Mouse (Mus musculus) stomach, embryonic 15.5 days (tissue): Measurements from ENCODE around the gene Epha2. TPM values are rescaled to one million over a fixed set of nuclear protein-coding genes. Genes with fewer than 3 reads are reported as not detected.

Source experiments
- ATAC-seq: fragments of 200-750 bp; cut with Nextera tagmentation; 2 replicates; pipeline ENCODE4 v1.8.0; 2017; ENCODE audit warnings: low read depth, moderate number of reproducible peaks, moderate TSS enrichment; ENCODE audit not compliant: insufficient read depth, low FRiP score
- H3K27ac ChIP-seq: fragments of 300-500 bp; sonication (generic); 2 replicates; pipeline ENCODE4 v1.5.1; 2015; ENCODE audit warnings: mild to moderate bottlenecking, inconsistent platforms
- H3K27me3 ChIP-seq: fragments of 300-500 bp; sonication (generic); replicated peaks from 2 replicates; pipeline ENCODE4 v1.6.1; 2015; ENCODE audit warnings: inconsistent platforms
- H3K36me3 ChIP-seq: fragments of 300-500 bp; sonication (generic); 2 replicates; pipeline ENCODE4 v1.6.1; 2015; ENCODE audit warnings: inconsistent platforms
- H3K4me1 ChIP-seq: fragments of 300-500 bp; sonication (generic); 2 replicates; pipeline ENCODE4 v1.6.1; 2015; ENCODE audit warnings: inconsistent platforms
- H3K4me2 ChIP-seq: fragments of 300-500 bp; sonication (generic); 2 replicates; pipeline ENCODE4 v1.6.1; 2015; ENCODE audit warnings: mild to moderate bottlenecking, inconsistent platforms
- H3K4me3 ChIP-seq: fragments of 300-500 bp; sonication (generic); replicated peaks from 2 replicates; pipeline ENCODE4 v1.5.1; 2015; ENCODE audit warnings: inconsistent platforms
- H3K9ac ChIP-seq: fragments of 300-500 bp; sonication (generic); 2 replicates; pipeline ENCODE4 v1.6.1; 2015; ENCODE audit warnings: inconsistent platforms
- H3K9me3 ChIP-seq: fragments of 300-500 bp; sonication (generic); 2 replicates; pipeline ENCODE4 v1.6.1; 2016; ENCODE audit warnings: inconsistent platforms
- WGBS: fragments of 180-500 bp; shearing (Covaris S2); methylation state at CpG from one replicate; pipeline ENCODE4 v1.1.7; 2015; 5-methylcytosine and 5-hydroxymethylcytosine counted together
- polyA plus RNA-seq: library from polyadenylated mRNA; unstranded; fragments of >200 nt; fragmentation: Nextera tagmentation; extraction: Ambion mirVana; gene quantifications from 2 replicates; pipeline ENCODE4 v1.2.1, GENCODE M21; 2015

Epha2 gene
- polyA plus RNA-seq, 1 experiment from 2014 or later, result 7.3 TPM

DNA sequence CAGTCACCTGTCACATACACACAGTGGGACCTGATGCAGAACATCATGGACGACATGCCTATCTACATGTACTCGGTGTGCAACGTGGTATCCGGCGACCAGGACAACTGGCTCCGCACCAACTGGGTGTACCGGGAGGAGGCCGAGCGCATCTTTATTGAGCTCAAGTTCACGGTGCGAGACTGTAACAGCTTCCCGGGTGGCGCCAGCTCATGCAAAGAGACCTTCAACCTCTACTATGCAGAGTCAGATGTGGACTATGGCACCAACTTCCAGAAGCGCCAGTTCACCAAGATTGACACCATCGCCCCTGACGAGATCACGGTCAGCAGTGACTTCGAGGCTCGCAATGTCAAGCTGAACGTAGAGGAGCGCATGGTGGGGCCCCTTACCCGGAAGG lies 7.3 kb downstream of the Epha2 start:
- H3K27me3 ChIP-seq, result no peaks in the 10 kb centered on the region
- no peak overlapping the region for H3K4me3 ChIP-seq
- H3K9me3 ChIP-seq, result no peaks in the 10 kb centered on the region
- no peak overlapping the region for H3K4me2 ChIP-seq
- H3K27ac ChIP-seq, result no peak overlapping the region
- H3K36me3 ChIP-seq, result 0 out of 2 replicates have a peak, but pooled peaks cover 7% of the 10 kb centered on the region
- no peak overlapping the region for H3K9ac ChIP-seq
- ATAC-seq, result no peak
- WGBS, result 92% methylated on average over 22 of the region's 22 CpGs
- peaks cover 52% of the 10 kb centered on the region for H3K4me1 ChIP-seq

- no peak for ATAC-seq
- Histone ChIP-seq H3K4me2 (0 out of 2 replicates have a peak overlapping the region, but pooled peaks have one; percentile 14), H3K36me3 (0 out of 2 replicates have a peak, but pooled peaks cover 7% of the 10 kb centered on the region), H3K4me1 (peaks cover 54% of the 10 kb centered on the region), H3K9ac (no peak overlapping the region), H3K27ac (peak overlapping the region; percentile 72), H3K4me3 (no peak overlapping the region), H3K9me3 (no peaks in the 10 kb centered on the region), H3K27me3 (no peaks in the 10 kb centered on the region)
- 91% methylated on average over 34 of the region's 34 CpGs for WGBS
Observed at GRCm38 (mm10) chr4:141308857-141309772, 8.1 kb downstream of the Epha2 start.

DNA sequence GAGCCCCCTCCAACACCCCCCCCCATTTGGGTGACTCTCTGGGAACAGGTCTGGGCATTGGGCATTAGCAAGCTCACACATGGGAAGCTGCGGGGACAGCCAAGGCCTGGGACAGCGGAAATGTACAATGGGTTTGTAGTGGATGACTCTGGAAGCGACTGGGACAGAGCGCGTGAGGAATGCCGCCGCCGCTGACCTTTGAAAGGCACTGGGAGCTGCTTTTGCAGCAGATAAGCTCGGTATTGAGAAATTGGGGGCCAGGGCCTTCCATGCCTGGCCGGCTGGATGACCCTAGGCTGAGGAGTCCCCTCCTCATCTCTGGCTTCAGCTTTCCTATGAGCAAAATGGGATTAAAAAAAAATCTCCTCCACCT lies 8.7 kb downstream of the Epha2 start:
- H3K4me3 ChIP-seq, result no peak overlapping the region
- ATAC-seq, result no peak
- 0 out of 2 replicates have a peak, but pooled peaks cover 7% of the 10 kb centered on the region for H3K36me3 ChIP-seq
- 52% methylated on average over 10 of the region's 10 CpGs for WGBS
- H3K27me3 ChIP-seq, result no peaks in the 10 kb centered on the region
- H3K4me1 ChIP-seq, result peaks cover 52% of the 10 kb centered on the region
- H3K9ac ChIP-seq, result no peak overlapping the region
- H3K9me3 ChIP-seq, result no peaks in the 10 kb centered on the region
- peak overlapping the region; percentile 72 for H3K27ac ChIP-seq
- H3K4me2 ChIP-seq, result peak overlapping the region; percentile 14; the same call in 1 of the 2 replicates

DNA sequence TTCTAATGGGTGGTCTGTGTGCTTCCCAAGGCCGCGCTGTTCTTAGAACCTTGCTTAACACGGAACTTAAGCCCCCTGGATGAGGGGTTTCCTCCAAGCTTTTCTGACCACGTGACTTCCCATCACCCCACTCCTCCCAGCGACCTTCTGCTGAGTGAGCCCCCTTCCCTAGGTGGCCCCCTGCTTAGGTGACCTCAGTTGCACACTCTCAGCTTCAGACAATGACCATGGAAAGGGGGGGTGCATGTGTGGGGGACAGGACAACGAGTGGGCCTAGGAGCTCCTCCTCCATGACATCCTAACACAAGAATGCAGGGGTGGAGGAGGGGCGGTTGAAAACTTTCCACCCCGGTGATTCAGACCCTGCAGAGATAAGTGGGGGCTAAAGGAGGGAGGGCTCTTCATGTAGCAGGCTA lies 9.2 kb downstream of the Epha2 start:
- H3K27ac ChIP-seq, result peak overlapping the region; percentile 79
- no peak overlapping the region for H3K4me3 ChIP-seq
- no peaks in the 10 kb centered on the region for H3K9me3 ChIP-seq
- H3K4me1 ChIP-seq, result peaks cover 52% of the 10 kb centered on the region
- peak; percentile 45; the same call in 1 of the 2 replicates for ATAC-seq
- no peaks in the 10 kb centered on the region for H3K27me3 ChIP-seq
- H3K9ac ChIP-seq, result 0 out of 2 replicates have a peak overlapping the region, but pooled peaks have one; percentile 8
- H3K4me2 ChIP-seq, result peak overlapping the region; percentile 14
- H3K36me3 ChIP-seq, result 0 out of 2 replicates have a peak, but pooled peaks cover 7% of the 10 kb centered on the region
- 14% methylated on average over 8 of the region's 8 CpGs for WGBS

DNA sequence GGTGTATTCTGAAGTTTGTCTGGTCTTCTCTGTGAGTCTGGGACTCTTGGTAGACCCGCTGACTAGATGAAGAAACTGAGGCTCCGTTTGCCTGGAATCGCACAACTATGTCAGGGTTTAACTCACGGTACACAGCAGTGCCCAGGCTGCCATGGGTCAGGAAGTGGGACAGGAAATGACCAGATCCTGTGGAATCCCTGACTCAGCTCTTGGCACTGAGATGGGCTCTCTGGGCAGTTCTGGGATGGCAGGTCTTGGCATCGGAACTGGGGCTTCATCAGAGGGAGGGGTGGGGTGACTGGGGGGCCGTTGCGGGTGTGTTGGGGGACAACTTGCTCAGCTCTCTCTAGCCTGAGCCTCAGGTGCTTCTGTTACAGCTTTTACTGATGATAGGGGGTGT lies 10.0 kb downstream of the Epha2 start:
- Histone ChIP-seq H3K9me3 (no peaks in the 10 kb centered on the region), H3K4me3 (no peak overlapping the region), H3K27ac (peak overlapping the region; percentile 79), H3K9ac (no peak overlapping the region), H3K27me3 (no peaks in the 10 kb centered on the region), H3K4me2 (0 out of 2 replicates have a peak overlapping the region, but pooled peaks have one; percentile 14), H3K4me1 (peaks cover 51% of the 10 kb centered on the region), H3K36me3 (0 out of 2 replicates have a peak, but pooled peaks cover 7% of the 10 kb centered on the region)
- ATAC-seq, result no peak
- 65% methylated on average over 7 of the region's 7 CpGs for WGBS

- no peak for ATAC-seq
Observed at GRCm38 (mm10) chr4:141311506-141311905, 10.5 kb downstream of the Epha2 start.

DNA sequence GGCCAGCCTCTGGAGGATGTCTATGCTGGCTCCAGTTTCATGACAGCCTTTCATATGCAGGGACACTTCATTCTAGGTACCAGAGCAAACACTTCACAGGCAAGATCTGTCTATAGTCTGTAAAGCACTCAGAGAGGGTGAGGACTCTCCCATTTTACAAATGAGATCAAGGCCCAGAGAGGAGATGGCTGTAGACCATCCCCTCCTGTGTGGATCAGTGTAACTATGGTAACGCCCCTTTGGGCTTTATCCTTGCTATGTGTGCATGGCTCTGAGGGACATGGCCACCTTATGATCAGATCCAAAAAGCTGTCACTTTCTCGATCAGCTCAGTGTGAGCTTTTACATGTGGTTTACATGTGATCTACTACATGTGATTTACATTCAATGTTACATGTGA lies 10.9 kb downstream of the Epha2 start:
- 70% methylated on average over 2 of the region's 2 CpGs for WGBS
- Histone ChIP-seq H3K9ac (no peak overlapping the region), H3K9me3 (no peaks in the 10 kb centered on the region), H3K4me3 (no peak overlapping the region), H3K4me1 (peaks cover 45% of the 10 kb centered on the region), H3K27ac (peak overlapping the region; percentile 79), H3K4me2 (peak overlapping the region; percentile 32; the same call in 1 of the 2 replicates), H3K27me3 (no peaks in the 10 kb centered on the region), H3K36me3 (0 out of 2 replicates have a peak, but pooled peaks cover 7% of the 10 kb centered on the region)
- ATAC-seq, result no peak

More at GRCm38 (mm10) chr4:141311506-141311905, 10.5 kb downstream of the Epha2 start:
- WGBS, result 41% methylated on average over 6 of the region's 6 CpGs
- Histone ChIP-seq H3K27me3 (no peaks in the 10 kb centered on the region), H3K4me3 (no peak overlapping the region), H3K4me1 (peaks cover 47% of the 10 kb centered on the region), H3K4me2 (no peak overlapping the region), H3K36me3 (0 out of 2 replicates have a peak, but pooled peaks cover 7% of the 10 kb centered on the region), H3K9me3 (no peaks in the 10 kb centered on the region), H3K27ac (peak overlapping the region; percentile 79), H3K9ac (no peak overlapping the region)

GRCm38 (mm10) chr4:141312513-141313131 lies 11.6 kb downstream of the Epha2 start:
- Histone ChIP-seq H3K4me3 (no peak overlapping the region), H3K27ac (peak overlapping the region; percentile 79), H3K9ac (no peak overlapping the region), H3K36me3 (0 out of 2 replicates have a peak, but pooled peaks cover 7% of the 10 kb centered on the region), H3K4me1 (peaks cover 45% of the 10 kb centered on the region), H3K9me3 (no peaks in the 10 kb centered on the region), H3K27me3 (no peaks in the 10 kb centered on the region), H3K4me2 (peak overlapping the region; percentile 32)
- ATAC-seq, result peak; percentile 47
- 55% methylated on average over 17 of the region's 17 CpGs for WGBS

GRCm38 (mm10) chr4:141313481-141313880 lies 12.4 kb downstream of the Epha2 start:
- Histone ChIP-seq H3K4me1 (peaks cover 45% of the 10 kb centered on the region), H3K27ac (peak overlapping the region; percentile 79; the same call in 1 of the 2 replicates), H3K9ac (no peak overlapping the region), H3K4me2 (no peak overlapping the region), H3K9me3 (no peaks in the 10 kb centered on the region), H3K4me3 (no peak overlapping the region), H3K27me3 (no peaks in the 10 kb centered on the region), H3K36me3 (0 out of 2 replicates have a peak, but pooled peaks cover 5% of the 10 kb centered on the region)
- ATAC-seq, result no peak
- WGBS, result 52% methylated on average over 8 of the region's 8 CpGs

DNA sequence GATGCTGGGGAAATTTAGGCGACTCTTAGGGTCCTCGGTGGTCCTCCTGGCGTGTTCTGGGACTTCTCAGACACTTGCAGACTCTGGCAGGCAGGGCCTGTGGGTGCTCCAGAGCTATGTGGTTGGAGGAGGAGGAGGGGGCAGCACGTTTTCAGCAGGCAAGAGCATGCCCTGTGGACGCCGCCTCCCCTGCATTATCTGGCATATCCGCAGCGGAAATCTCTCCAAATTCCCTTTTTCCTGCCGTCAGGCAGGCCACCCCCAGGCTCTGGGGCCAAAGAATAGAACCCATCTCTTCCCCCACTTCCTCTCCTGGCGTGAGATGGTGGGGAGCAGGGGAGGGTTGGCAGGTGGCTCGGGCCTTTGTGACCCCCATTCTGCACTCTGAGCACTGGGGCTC lies 12.9 kb downstream of the Epha2 start:
- no peak overlapping the region for H3K4me3 ChIP-seq
- H3K27me3 ChIP-seq, result no peaks in the 10 kb centered on the region
- H3K9ac ChIP-seq, result no peak overlapping the region
- H3K36me3 ChIP-seq, result 0 out of 2 replicates have a peak, but pooled peaks cover 2% of the 10 kb centered on the region
- ATAC-seq, result no peak
- no peak overlapping the region for H3K4me2 ChIP-seq
- no peaks in the 10 kb centered on the region for H3K9me3 ChIP-seq
- H3K27ac ChIP-seq, result peak overlapping the region; percentile 44; the same call in 1 of the 2 replicates
- H3K4me1 ChIP-seq, result peaks cover 45% of the 10 kb centered on the region
- 36% methylated on average over 11 of the region's 11 CpGs for WGBS

DNA sequence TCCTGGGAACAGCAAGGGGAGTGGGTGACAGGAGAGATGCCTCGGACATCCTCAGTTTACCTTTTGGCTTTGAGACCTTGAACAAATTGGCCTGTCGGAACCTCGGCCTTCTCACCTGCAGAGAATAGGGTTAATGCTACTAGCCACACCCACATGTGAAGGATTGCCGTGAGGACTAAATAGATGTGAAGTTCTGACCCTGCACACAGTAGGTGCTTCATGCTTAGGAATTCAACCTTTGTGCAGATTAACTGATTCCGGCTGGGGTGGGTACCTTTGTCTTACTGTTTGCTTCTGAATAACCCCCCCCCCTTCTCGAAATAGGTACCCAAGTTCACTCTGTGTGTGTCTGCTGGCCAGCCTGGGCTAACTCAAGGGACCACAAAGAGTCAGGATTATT lies 13.7 kb downstream of the Epha2 start:
- H3K9ac ChIP-seq, result no peak overlapping the region
- H3K4me3 ChIP-seq, result no peak overlapping the region
- WGBS, result 84% methylated on average over 6 of the region's 6 CpGs
- no peak for ATAC-seq
- no peak overlapping the region for H3K27ac ChIP-seq
- H3K4me1 ChIP-seq, result peaks cover 42% of the 10 kb centered on the region
- 0 out of 2 replicates have a peak, but pooled peaks cover 4% of the 10 kb centered on the region for H3K36me3 ChIP-seq
- no peak overlapping the region for H3K4me2 ChIP-seq
- H3K9me3 ChIP-seq, result no peaks in the 10 kb centered on the region
- H3K27me3 ChIP-seq, result no peaks in the 10 kb centered on the region
